Comparison of ENCODE assay signal across 14 mouse cellular contexts in genomic region chr4:65814176-65814535, GRCm38 (mm10).
DNase-seq lines count a peak whose midpoint lies in the region; TF ChIP-seq lines count a peak whose summit lies in the region.
"Had no signal": no experiment of that assay in that cellular context is flagged by ENCODE, and none has a peak within 500 bp of the region (broad histone marks: within the 10 kb centered on the region; RNA-seq: fewer than 3 reads in every experiment).

No protein-coding gene starts in this region.

- no peak for TF ChIP-seq CTCF in left cerebral cortex, adult 2 months (IDR thresholded peaks at IDR 0.05)

- intact Hi-C loops in heart, postnatal 25 days (cut with DNase I), result no loop called here
- intact Hi-C loops in left cerebral cortex, adult 2 months (cut with DNase I), result no loop called here

- peak; percentile 92 for DNase-seq in heart, adult 11 months
- DNase-seq in heart, postnatal 25 days (ENCODE audit: low spot score), result no peak
- peak; percentile 71 for DNase-seq in cerebellum, adult 9-10 months
- peak; percentile 38 for DNase-seq in heart, adult 8-10 months (ENCODE audit: low spot score)
- DNase-seq in heart, postnatal 4 days, result peak; percentile 50
- DNase-seq in left cerebral cortex, adult 8-10 months (ENCODE audit: low spot score in 2 of 2), result no peak
- no peak for DNase-seq in left cerebral cortex, adult 2 months (ENCODE audit: extremely low spot score in 1 of 2, low spot score in 2 of 2)
- no peak for DNase-seq in embryo, embryonic 9.5 days (ENCODE audit: extremely low spot score)
- DNase-seq: kidney, adult 8-10 months; lung, postnatal 10 days; thymus, postnatal 4 days had no signal

- no peak overlapping the region for H3K4me3 ChIP-seq in left cerebral cortex, adult 2 months
- H3K4me3 ChIP-seq: embryonic facial prominence, embryonic 12.5 days; hindbrain, embryonic 12.5 days; liver, embryonic 12.5 days had no signal

- no peak overlapping the region for H3K27ac ChIP-seq in left cerebral cortex, adult 2 months
- H3K27ac ChIP-seq: embryonic facial prominence, embryonic 12.5 days; hindbrain, embryonic 12.5 days; liver, embryonic 12.5 days had no signal

Comparison
In these comparisons a context has a peak if more than half of its experiments do, and no peak if none do; other contexts are left out.
1. DNase-seq: peak in heart, adult 11 months (single experiment), cerebellum, adult 9-10 months (single experiment), heart, adult 8-10 months (single experiment) and heart, postnatal 4 days (single experiment); none in heart, postnatal 25 days (single experiment), left cerebral cortex, adult 8-10 months (0 of 2), left cerebral cortex, adult 2 months (0 of 2) and embryo, embryonic 9.5 days (single experiment).